Mouse (Mus musculus): ENCODE measurements around the gene Usp19. TPM values are rescaled to one million over a fixed set of nuclear protein-coding genes. Genes with fewer than 3 reads are reported as not detected.

The Usp19 gene
- polyA plus RNA-seq, 1 experiment from 2014 or later, result 79.1 TPM

DNA sequence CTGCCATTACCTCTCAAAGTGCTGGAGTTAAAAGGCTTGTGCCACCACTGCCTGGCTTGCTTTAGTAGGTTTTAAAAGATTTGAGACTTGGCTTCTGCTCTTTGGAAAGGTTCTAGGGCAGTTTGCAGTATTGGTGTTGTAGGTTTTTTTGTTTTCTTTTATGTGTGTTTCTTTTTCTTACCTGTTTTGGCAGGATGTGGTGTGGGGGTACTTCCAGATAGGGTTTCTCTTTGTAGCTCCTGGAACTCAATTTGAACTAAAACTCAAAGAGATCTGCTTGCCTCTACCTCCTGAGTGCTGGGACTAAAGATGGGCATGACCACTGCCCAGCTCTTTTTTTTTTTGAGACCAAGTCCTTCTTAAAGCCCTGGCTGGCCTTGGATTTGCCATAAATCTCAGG is 50.4 kb downstream of the Usp19 start:
- Histone ChIP-seq H3K27me3 (ENCODE audit: insufficient read depth, low read length) (no peaks in the 10 kb centered on the region), H3K9ac (replicated peaks; ENCODE audit: low read length) (no peak overlapping the region), H3K4me3 (ENCODE audit: low read length) (no peak overlapping the region), H3K4me1 (ENCODE audit: insufficient read depth, low read length) (no peaks in the 10 kb centered on the region), H3K4me2 (replicated peaks; ENCODE audit: low read depth, low read length) (no peak overlapping the region), H3K9me3 (ENCODE audit: low read length) (no peaks in the 10 kb centered on the region), H3K27ac (ENCODE audit: low read length) (no peak overlapping the region), H3K36me3 (ENCODE audit: insufficient read depth, low read length) (peaks cover 69% of the 10 kb centered on the region)
- no peak for ATAC-seq (ENCODE audit: low FRiP score, low TSS enrichment)

DNA sequence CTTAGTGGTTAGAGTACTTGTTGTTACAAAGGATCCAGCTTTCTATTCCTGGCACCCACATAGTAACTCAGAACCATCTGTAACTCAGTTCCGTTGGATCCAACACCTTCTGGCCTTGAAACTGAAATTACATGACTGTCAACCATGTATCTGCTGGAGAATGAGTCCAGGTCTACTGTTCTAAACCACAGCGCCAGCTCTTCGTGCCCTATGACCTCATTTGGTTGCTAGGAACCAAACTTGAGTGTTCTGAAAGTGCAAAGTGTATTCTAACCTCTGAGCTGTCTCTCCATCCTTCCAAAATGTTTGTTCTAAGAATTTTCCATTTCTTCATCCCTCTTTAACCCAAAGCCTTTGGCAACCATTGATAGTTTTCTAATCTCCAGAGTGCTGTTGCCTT is 55.6 kb downstream of the Usp19 start:
- Histone ChIP-seq H3K4me2 (replicated peaks; ENCODE audit: low read depth, low read length) (no peak overlapping the region), H3K27ac (ENCODE audit: low read length) (no peak overlapping the region), H3K4me1 (ENCODE audit: insufficient read depth, low read length) (no peaks in the 10 kb centered on the region), H3K27me3 (ENCODE audit: insufficient read depth, low read length) (no peaks in the 10 kb centered on the region), H3K4me3 (ENCODE audit: low read length) (no peak overlapping the region), H3K36me3 (ENCODE audit: insufficient read depth, low read length) (peaks cover 65% of the 10 kb centered on the region), H3K9me3 (ENCODE audit: low read length) (no peaks in the 10 kb centered on the region), H3K9ac (replicated peaks; ENCODE audit: low read length) (no peak overlapping the region)
- no peak for ATAC-seq (ENCODE audit: low FRiP score, low TSS enrichment)
- WGBS, result 90% methylated on average over 3 of the region's 3 CpGs

DNA sequence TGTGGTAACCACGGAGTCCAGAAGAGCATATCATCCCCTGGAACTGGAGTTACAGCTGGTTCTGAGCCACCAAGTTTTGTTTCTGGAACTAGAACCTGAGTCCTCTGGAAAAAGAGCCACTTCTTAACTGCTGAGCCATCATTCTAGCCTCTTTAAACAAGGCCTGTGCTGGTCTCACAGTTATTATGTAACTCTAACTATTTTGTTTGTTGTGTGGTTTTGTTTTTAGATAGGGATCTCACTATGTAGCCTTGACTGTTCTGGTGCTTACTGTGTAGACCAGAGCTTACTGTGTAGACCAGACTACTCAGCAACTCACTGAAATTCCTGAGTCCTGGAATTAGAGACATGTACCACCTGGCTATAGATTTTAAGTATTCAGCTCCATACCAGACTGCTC is 56.5 kb downstream of the Usp19 start:
- Histone ChIP-seq H3K4me3 (ENCODE audit: low read length) (no peak overlapping the region), H3K27ac (ENCODE audit: low read length) (no peak overlapping the region), H3K27me3 (ENCODE audit: insufficient read depth, low read length) (no peaks in the 10 kb centered on the region), H3K4me2 (replicated peaks; ENCODE audit: low read depth, low read length) (no peak overlapping the region), H3K36me3 (ENCODE audit: insufficient read depth, low read length) (peaks cover 59% of the 10 kb centered on the region), H3K9ac (replicated peaks; ENCODE audit: low read length) (no peak overlapping the region), H3K4me1 (ENCODE audit: insufficient read depth, low read length) (no peaks in the 10 kb centered on the region), H3K9me3 (ENCODE audit: low read length) (no peaks in the 10 kb centered on the region)
- no peak for ATAC-seq (ENCODE audit: low FRiP score, low TSS enrichment)
- WGBS, result 95% methylated on average over 1 of the region's 1 CpGs

Other genes starting within 250 kb of the Usp19 start
- gene Dag1, start 226.6 kb upstream of the Usp19 start, polyA plus RNA-seq (2015; fragmentation: Nextera tagmentation; extraction: Ambion mirVana), result 163 and 182 TPM in 2 replicates
- gene Nicn1, start 200.2 kb upstream of the Usp19 start, polyA plus RNA-seq (2015; fragmentation: Nextera tagmentation; extraction: Ambion mirVana), result 37.2 and 45.5 TPM in 2 replicates
- 40.8 and 43.7 TPM in 2 replicates for gene Amt, start 193.7 kb upstream of the Usp19 start, polyA plus RNA-seq (2015; fragmentation: Nextera tagmentation; extraction: Ambion mirVana)
- gene Rhoa, start 184.5 kb upstream of the Usp19 start, polyA plus RNA-seq (2015; fragmentation: Nextera tagmentation; extraction: Ambion mirVana), result 495 and 508 TPM in 2 replicates
- 34.9 and 38.9 TPM in 2 replicates for gene Tcta, start 184.4 kb upstream of the Usp19 start, polyA plus RNA-seq (2015; fragmentation: Nextera tagmentation; extraction: Ambion mirVana)
- gene Gpx1, start 151.7 kb upstream of the Usp19 start, polyA plus RNA-seq (2015; fragmentation: Nextera tagmentation; extraction: Ambion mirVana), result 686 and 695 TPM in 2 replicates
- 113 and 119 TPM in 2 replicates for gene Usp4, start 142.7 kb upstream of the Usp19 start, polyA plus RNA-seq (2015; fragmentation: Nextera tagmentation; extraction: Ambion mirVana)
- 0.62 and 1.2 TPM in 2 replicates for gene 1700102P08Rik, start 97.8 kb upstream of the Usp19 start, polyA plus RNA-seq (2015; fragmentation: Nextera tagmentation; extraction: Ambion mirVana)
- 1.5 and 1.7 TPM in 2 replicates for gene Ccdc36, start 62.1 kb upstream of the Usp19 start, polyA plus RNA-seq (2015; fragmentation: Nextera tagmentation; extraction: Ambion mirVana)
- not detected in 2 replicates for gene BC048562, start 54.1 kb upstream of the Usp19 start, polyA plus RNA-seq (2015; fragmentation: Nextera tagmentation; extraction: Ambion mirVana)
- gene Ccdc71, start 30.1 kb upstream of the Usp19 start, polyA plus RNA-seq (2015; fragmentation: Nextera tagmentation; extraction: Ambion mirVana), result 77.0 and 82.4 TPM in 2 replicates
- gene Klhdc8b, start 29.0 kb upstream of the Usp19 start, polyA plus RNA-seq (2015; fragmentation: Nextera tagmentation; extraction: Ambion mirVana), result 38.8 and 41.6 TPM in 2 replicates
- 68.5 and 73.6 TPM in 2 replicates for gene Lamb2, start 10.9 kb upstream of the Usp19 start, polyA plus RNA-seq (2015; fragmentation: Nextera tagmentation; extraction: Ambion mirVana)
- 127 and 140 TPM in 2 replicates for gene Qars, start 17.1 kb downstream of the Usp19 start, polyA plus RNA-seq (2015; fragmentation: Nextera tagmentation; extraction: Ambion mirVana)
- gene Qrich1, start 26.2 kb downstream of the Usp19 start, polyA plus RNA-seq (2015; fragmentation: Nextera tagmentation; extraction: Ambion mirVana), result 129 and 135 TPM in 2 replicates
- gene Impdh2, start 69.7 kb downstream of the Usp19 start, polyA plus RNA-seq (2015; fragmentation: Nextera tagmentation; extraction: Ambion mirVana), result 188 and 198 TPM in 2 replicates
- 47.6 and 48.6 TPM in 2 replicates for gene Ndufaf3, start 76.8 kb downstream of the Usp19 start, polyA plus RNA-seq (2015; fragmentation: Nextera tagmentation; extraction: Ambion mirVana)
- gene Dalrd3, start 79.3 kb downstream of the Usp19 start, polyA plus RNA-seq (2015; fragmentation: Nextera tagmentation; extraction: Ambion mirVana), result 200 TPM in 2 replicates
- 148 and 150 TPM in 2 replicates for gene Wdr6, start 88.1 kb downstream of the Usp19 start, polyA plus RNA-seq (2015; fragmentation: Nextera tagmentation; extraction: Ambion mirVana)
- gene P4htm, start 107.1 kb downstream of the Usp19 start, polyA plus RNA-seq (2015; fragmentation: Nextera tagmentation; extraction: Ambion mirVana), result 10.8 and 11.0 TPM in 2 replicates
- gene Arih2, start 158.8 kb downstream of the Usp19 start, polyA plus RNA-seq (2015; fragmentation: Nextera tagmentation; extraction: Ambion mirVana), result 52.7 and 58.2 TPM in 2 replicates
- 60.4 and 61.7 TPM in 2 replicates for gene Slc25a20, start 171.5 kb downstream of the Usp19 start, polyA plus RNA-seq (2015; fragmentation: Nextera tagmentation; extraction: Ambion mirVana)
- gene Prkar2a, start 198.7 kb downstream of the Usp19 start, polyA plus RNA-seq (2015; fragmentation: Nextera tagmentation; extraction: Ambion mirVana), result 19.8 and 20.2 TPM in 2 replicates

Data from kidney, embryonic 16.5 days (tissue).